ENCODE assay signal across 8 mouse cellular contexts in genomic region chr8:116922060-116922757, GRCm38 (mm10). TPM values are rescaled to one million over a fixed set of nuclear protein-coding genes. Genes with fewer than 3 reads are reported as not detected.
A peak's percentile ranks its signal among the peaks of the same experiment; 100 is the strongest.
DNase-seq lines count a peak whose midpoint lies in the region; ATAC-seq and TF ChIP-seq lines count a peak whose summit lies in the region.

No protein-coding gene starts in this region.

- ATAC-seq in embryonic facial prominence, embryonic 12.5 days (ENCODE audit: insufficient number of reproducible peaks, insufficient read depth, low FRiP score, low TSS enrichment): 0 out of 2 replicates have a peak, but pooled peaks have one; percentile 8
- ATAC-seq in hindbrain, embryonic 16.5 days: no peak
- 0 out of 2 replicates have a peak, but pooled peaks have one; percentile 20 for ATAC-seq in midbrain, embryonic 16.5 days

- peak overlapping the region; percentile 70 for H3K4me3 ChIP-seq in left cerebral cortex, adult 2 months
- H3K4me3 ChIP-seq in embryonic facial prominence, embryonic 12.5 days: peak overlapping the region; percentile 72
- H3K4me3 ChIP-seq in hindbrain, embryonic 16.5 days (ENCODE audit: low read length): peak overlapping the region; percentile 84
- H3K4me3 ChIP-seq in midbrain, embryonic 16.5 days (ENCODE audit: low read depth, low read length): peak overlapping the region; percentile 86

- H3K27ac ChIP-seq in left cerebral cortex, adult 2 months: peak overlapping the region; percentile 99
- H3K27ac ChIP-seq in embryonic facial prominence, embryonic 12.5 days: 0 out of 2 replicates have a peak overlapping the region, but pooled peaks have one; percentile 73
- H3K27ac ChIP-seq in hindbrain, embryonic 16.5 days (ENCODE audit: low read depth, low read length): peak overlapping the region; percentile 87; the same call in 1 of the 2 replicates
- peak overlapping the region; percentile 81 for H3K27ac ChIP-seq in midbrain, embryonic 16.5 days (ENCODE audit: low read length)

- no peak for DNase-seq in left cerebral cortex, adult 2 months (ENCODE audit: extremely low spot score in 1 of 2, low spot score in 2 of 2)
- no peak for DNase-seq in left cerebral cortex, postnatal 36 days (ENCODE audit: low spot score in 2 of 2)
- DNase-seq in frontal cortex, postnatal 25 days (ENCODE audit: low spot score in 2 of 2): no peak
- no peak for DNase-seq in right cerebral cortex, adult 2 months (ENCODE audit: low spot score in 2 of 2)
- DNase-seq in layer of hippocampus, postnatal 10 days (ENCODE audit: low spot score in 2 of 2): no peak

- peaks cover 16% of the 10 kb centered on the region; the same call in 1 of the 2 replicates for H3K36me3 ChIP-seq in embryonic facial prominence, embryonic 12.5 days
- H3K36me3 ChIP-seq in hindbrain, embryonic 16.5 days (ENCODE audit: control insufficient read depth, insufficient read depth, low read length): no peaks in the 10 kb centered on the region
- no peaks in the 10 kb centered on the region for H3K36me3 ChIP-seq in midbrain, embryonic 16.5 days (ENCODE audit: control insufficient read depth, insufficient read depth, low read length)

- no peaks in the 10 kb centered on the region for H3K27me3 ChIP-seq in embryonic facial prominence, embryonic 12.5 days
- H3K27me3 ChIP-seq in hindbrain, embryonic 16.5 days (replicated peaks; ENCODE audit: control insufficient read depth, insufficient read depth, low read length): no peaks in the 10 kb centered on the region
- H3K27me3 ChIP-seq in midbrain, embryonic 16.5 days (ENCODE audit: control insufficient read depth, insufficient read depth, low read depth, low read length): no peaks in the 10 kb centered on the region

- H3K4me1 ChIP-seq in embryonic facial prominence, embryonic 12.5 days: peaks cover 15% of the 10 kb centered on the region
- H3K4me1 ChIP-seq in hindbrain, embryonic 16.5 days (ENCODE audit: control insufficient read depth, insufficient read depth, low read depth, low read length): peaks cover 9% of the 10 kb centered on the region
- peaks cover 10% of the 10 kb centered on the region for H3K4me1 ChIP-seq in midbrain, embryonic 16.5 days (ENCODE audit: control insufficient read depth, insufficient read depth, low read length)

- H3K9ac ChIP-seq in embryonic facial prominence, embryonic 12.5 days: peak overlapping the region; percentile 80
- H3K9ac ChIP-seq in hindbrain, embryonic 16.5 days (ENCODE audit: low read depth, low read length): peak overlapping the region; percentile 72
- peak overlapping the region; percentile 74 for H3K9ac ChIP-seq in midbrain, embryonic 16.5 days (ENCODE audit: low read depth, low read length)

- H3K4me2 ChIP-seq in embryonic facial prominence, embryonic 12.5 days (replicated peaks): peak overlapping the region; percentile 65
- peak overlapping the region; percentile 88 for H3K4me2 ChIP-seq in hindbrain, embryonic 16.5 days (ENCODE audit: low read length)
- peak overlapping the region; percentile 81 for H3K4me2 ChIP-seq in midbrain, embryonic 16.5 days (ENCODE audit: low read length)

- H3K9me3 ChIP-seq in embryonic facial prominence, embryonic 12.5 days: no peaks in the 10 kb centered on the region
- no peaks in the 10 kb centered on the region for H3K9me3 ChIP-seq in hindbrain, embryonic 16.5 days (ENCODE audit: control insufficient read depth, low read length)
- H3K9me3 ChIP-seq in midbrain, embryonic 16.5 days (replicated peaks; ENCODE audit: control insufficient read depth, low read length, poor library complexity, severe bottlenecking): no peaks in the 10 kb centered on the region

- no peak for TF ChIP-seq CTCF in left cerebral cortex, adult 2 months (IDR thresholded peaks at IDR 0.05)

- 27% methylated on average over 17 of the region's 17 CpGs for WGBS in embryonic facial prominence, embryonic 12.5 days
- WGBS in hindbrain, embryonic 16.5 days: 35% methylated on average over 17 of the region's 17 CpGs
- WGBS in midbrain, embryonic 16.5 days: 33% methylated on average over 17 of the region's 17 CpGs

- intact Hi-C loops in left cerebral cortex, adult 2 months (cut with DNase I): loop anchor here (5.0 kb wide), 1 partner anchor 235 kb away; the partner anchor contains the start of gene Gan
- intact Hi-C loops in left cerebral cortex, postnatal 36 days (cut with DNase I): loop anchor here (5.0 kb wide), 1 partner anchor 70 kb away; the partner anchor contains the start of gene Gcsh

RNA-seq across cellular contexts. Expression of gene Cenpn, which starts 0.7 kb away (rescaled TPM):
- 1 to 10 TPM in 1 of 2 experiments, under 1 TPM in 1; 0.97 to 2.0 TPM for total RNA-seq in left cerebral cortex, adult 2 months (2021)
- total RNA-seq in left cerebral cortex, postnatal 36 days (2021): 1 to 10 TPM; 1.1 to 1.5 TPM
- polyA plus RNA-seq in embryonic facial prominence, embryonic 12.5 days (2016; fragmentation: Nextera tagmentation; extraction: Ambion mirVana): 43.5 TPM in 2 replicates
- 9.5 and 10.4 TPM in 2 replicates for polyA plus RNA-seq in hindbrain, embryonic 16.5 days (2015; fragmentation: Nextera tagmentation; extraction: Ambion mirVana)
- polyA plus RNA-seq in midbrain, embryonic 16.5 days (2015; fragmentation: Nextera tagmentation; extraction: Ambion mirVana): 6.4 and 6.9 TPM in 2 replicates
- 1 to 10 TPM; 2.3 to 2.6 TPM for total RNA-seq in layer of hippocampus, postnatal 10 days (2021)

RNA-seq across cellular contexts. Expression of gene Cmc2, which starts 1.0 kb away (rescaled TPM):
- total RNA-seq in left cerebral cortex, adult 2 months (2021): 10 to 100 TPM; 19.2 to 20.8 TPM
- total RNA-seq in left cerebral cortex, postnatal 36 days (2021): 10 to 100 TPM; 19.6 to 20.8 TPM
- 74.5 and 79.6 TPM in 2 replicates for polyA plus RNA-seq in embryonic facial prominence, embryonic 12.5 days (2016; fragmentation: Nextera tagmentation; extraction: Ambion mirVana)
- polyA plus RNA-seq in hindbrain, embryonic 16.5 days (2015; fragmentation: Nextera tagmentation; extraction: Ambion mirVana): 32.0 and 37.2 TPM in 2 replicates
- polyA plus RNA-seq in midbrain, embryonic 16.5 days (2015; fragmentation: Nextera tagmentation; extraction: Ambion mirVana): 25.7 and 27.3 TPM in 2 replicates
- 10 to 100 TPM; 11.8 to 12.5 TPM for total RNA-seq in layer of hippocampus, postnatal 10 days (2021)

RNA-seq across cellular contexts. Expression of gene Atmin, which starts 21.0 kb away (rescaled TPM):
- 10 to 100 TPM; 73.9 to 76.0 TPM for total RNA-seq in left cerebral cortex, adult 2 months (2021)
- 10 to 100 TPM; 63.3 to 66.0 TPM for total RNA-seq in left cerebral cortex, postnatal 36 days (2021)
- 12.5 and 12.6 TPM in 2 replicates for polyA plus RNA-seq in embryonic facial prominence, embryonic 12.5 days (2016; fragmentation: Nextera tagmentation; extraction: Ambion mirVana)
- 17.9 and 22.4 TPM in 2 replicates for polyA plus RNA-seq in hindbrain, embryonic 16.5 days (2015; fragmentation: Nextera tagmentation; extraction: Ambion mirVana)
- polyA plus RNA-seq in midbrain, embryonic 16.5 days (2015; fragmentation: Nextera tagmentation; extraction: Ambion mirVana): 20.4 and 20.8 TPM in 2 replicates
- 10 to 100 TPM; 31.3 to 32.6 TPM for total RNA-seq in layer of hippocampus, postnatal 10 days (2021)

RNA-seq across cellular contexts. Expression of gene 1700030J22Rik, which starts 56.5 kb away (rescaled TPM):
- 10 to 100 TPM; 11.5 to 14.3 TPM for total RNA-seq in left cerebral cortex, adult 2 months (2021)
- 10 to 100 TPM; 13.5 TPM for total RNA-seq in left cerebral cortex, postnatal 36 days (2021)
- 2.3 and 2.6 TPM in 2 replicates for polyA plus RNA-seq in embryonic facial prominence, embryonic 12.5 days (2016; fragmentation: Nextera tagmentation; extraction: Ambion mirVana)
- 7.8 and 8.0 TPM in 2 replicates for polyA plus RNA-seq in hindbrain, embryonic 16.5 days (2015; fragmentation: Nextera tagmentation; extraction: Ambion mirVana)
- 9.6 and 11.3 TPM in 2 replicates for polyA plus RNA-seq in midbrain, embryonic 16.5 days (2015; fragmentation: Nextera tagmentation; extraction: Ambion mirVana)
- 10 to 100 TPM; 10.2 TPM for total RNA-seq in layer of hippocampus, postnatal 10 days (2021)
